Mouse (Mus musculus): Measurements from ENCODE around the gene Ylpm1. TPM values are rescaled to one million over a fixed set of nuclear protein-coding genes. Genes with fewer than 3 reads are reported as not detected.

The Ylpm1 gene
- total RNA-seq (2021): 10 to 100 TPM; 26.3 to 27.7 TPM

GRCm38 (mm10) chr12:84996083-84996496 lies at the start of gene Ylpm1:
Gene Ylpm1 (plus strand): TSS chr12:84996321.
- DNase-seq: peak; percentile 96 to 97
- intact Hi-C loops (cut with DNase I): loop anchor here (2.0 to 5.0 kb wide), 2 partner anchors 23 to 116 kb away; partner anchors contain the start of genes Dlst and Prox2

- intact Hi-C loops (cut with DNase I): no loop called here
- no peak for DNase-seq
Observed at GRCm38 (mm10) chr12:84947894-84948583, 48.1 kb upstream of the Ylpm1 start.

GRCm38 (mm10) chr12:84948584-84949285 lies 47.4 kb upstream of the Ylpm1 start:
- intact Hi-C loops (cut with DNase I): no loop called here
- no peak for DNase-seq

GRCm38 (mm10) chr12:84950763-84951162 lies 45.4 kb upstream of the Ylpm1 start:
- intact Hi-C loops (cut with DNase I): no loop called here
- DNase-seq: no peak

- intact Hi-C loops (cut with DNase I): no loop called here
- no peak for DNase-seq
Observed at GRCm38 (mm10) chr12:84951531-84951930, 44.6 kb upstream of the Ylpm1 start.

GRCm38 (mm10) chr12:84952351-84952750 lies 43.8 kb upstream of the Ylpm1 start:
- no peak for DNase-seq
- intact Hi-C loops (cut with DNase I): no loop called here

- DNase-seq: no peak
- intact Hi-C loops (cut with DNase I): no loop called here
Observed at GRCm38 (mm10) chr12:84956317-84956716, 39.8 kb upstream of the Ylpm1 start.

- no peak for DNase-seq
- intact Hi-C loops (cut with DNase I): no loop called here
Observed at GRCm38 (mm10) chr12:84958794-84959356, 37.2 kb upstream of the Ylpm1 start.

- DNase-seq: no peak
- intact Hi-C loops (cut with DNase I): no loop called here
Observed at GRCm38 (mm10) chr12:84962606-84963005, 33.5 kb upstream of the Ylpm1 start.

- intact Hi-C loops (cut with DNase I): no loop called here
- DNase-seq: no peak
Observed at GRCm38 (mm10) chr12:84968831-84969655, 27.1 kb upstream of the Ylpm1 start.

GRCm38 (mm10) chr12:84969656-84970427 lies 26.3 kb upstream of the Ylpm1 start:
- intact Hi-C loops (cut with DNase I): loop anchor here (5.0 to 10.0 kb wide), 2 partner anchors 188 to 355 kb away; partner anchors contain the start of gene Abcd4
- DNase-seq: no peak

GRCm38 (mm10) chr12:84970428-84971096 lies 25.6 kb upstream of the Ylpm1 start, which contains the start of the genes Fcf1 and Arel1:
Gene Fcf1 (plus strand): TSS chr12:84970897.
Gene Arel1 (minus strand): TSS chr12:84970900.
- intact Hi-C loops (cut with DNase I): loop anchor here (5.0 to 10.0 kb wide), 2 partner anchors 188 to 356 kb away; partner anchors contain the start of gene Abcd4
- DNase-seq: peak; percentile 88

- DNase-seq: no peak
- intact Hi-C loops (cut with DNase I): loop anchor here (5.0 to 10.0 kb wide), 2 partner anchors 107 to 365 kb away; partner anchors contain the start of gene Abcd4
Observed at GRCm38 (mm10) chr12:84979264-84979862, 16.8 kb upstream of the Ylpm1 start.

- intact Hi-C loops (cut with DNase I): no loop called here
- peak in 1 of 2 experiments; percentile 16 for DNase-seq
Observed at GRCm38 (mm10) chr12:84989456-84989855, 6.7 kb upstream of the Ylpm1 start.

GRCm38 (mm10) chr12:84995112-84995761 lies 884 bp upstream of the Ylpm1 start:
- intact Hi-C loops (cut with DNase I): loop anchor here (5.0 kb wide), 1 partner anchor 117 kb away; the partner anchor contains the start of genes Dlst and Prox2
- no peak for DNase-seq

- intact Hi-C loops (cut with DNase I): loop anchor here (2.0 to 5.0 kb wide), 2 partner anchors 24 to 116 kb away; partner anchors contain the start of genes Dlst and Prox2
- DNase-seq: no peak
Observed at GRCm38 (mm10) chr12:84996501-84997398, 629 bp downstream of the Ylpm1 start.

- intact Hi-C loops (cut with DNase I): loop anchor here (5.0 kb wide), 1 partner anchor 113 kb away; the partner anchor contains the start of genes Dlst and Prox2
- no peak for DNase-seq
Observed at GRCm38 (mm10) chr12:84999053-84999452, 2.9 kb downstream of the Ylpm1 start.

All from heart, postnatal 36 days (tissue).